Mouse (Mus musculus): ENCODE results near the gene Gm26558. TPM values are rescaled to one million over a fixed set of nuclear protein-coding genes. Genes with fewer than 3 reads are reported as not detected.

The Gm26558 gene
- polyA plus RNA-seq, 1 experiment from 2014 or later: 0.87 TPM

DNA sequence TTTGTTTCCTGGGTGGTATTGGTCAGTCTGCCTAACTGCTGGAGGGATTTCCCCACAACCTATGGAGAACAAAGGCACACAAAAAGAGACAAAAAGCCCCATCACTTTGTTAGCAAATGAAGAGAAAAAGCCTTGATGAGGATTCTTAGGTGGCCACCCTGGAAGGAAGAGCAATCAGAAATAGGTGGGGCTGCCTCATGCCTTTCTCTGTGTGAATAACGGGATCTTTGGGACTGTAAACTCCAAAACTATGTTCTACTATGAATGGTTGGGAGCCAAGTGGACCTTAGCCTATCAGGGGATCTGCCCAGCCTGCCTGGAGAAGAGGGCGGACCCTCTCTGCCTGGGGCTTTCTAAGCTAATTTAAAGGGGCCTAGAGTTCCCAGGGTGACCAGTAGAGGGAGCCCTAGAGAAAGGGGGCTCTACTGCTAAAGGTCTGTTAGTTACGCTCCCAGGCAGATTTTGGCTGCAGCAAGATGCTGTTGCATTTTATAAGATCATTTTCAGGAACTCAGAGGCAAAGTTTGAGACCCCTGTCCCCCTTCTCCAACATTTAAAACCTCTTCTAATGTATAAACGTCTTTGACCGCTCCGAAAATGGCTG lies 42.6 kb downstream of the Gm26558 start:
- Histone ChIP-seq H3K36me3 (ENCODE audit: control insufficient read depth, insufficient read depth) (no peaks in the 10 kb centered on the region), H3K4me2 (ENCODE audit: low read depth, low read length) (no peak overlapping the region), H3K27ac (ENCODE audit: low read length) (no peak overlapping the region), H3K27me3 (ENCODE audit: control insufficient read depth, insufficient read depth, low read depth, low read length) (no peaks in the 10 kb centered on the region), H3K9ac (ENCODE audit: low read depth, low read length) (no peak overlapping the region), H3K4me1 (ENCODE audit: control insufficient read depth, low read depth, low read length) (no peaks in the 10 kb centered on the region), H3K9me3 (replicated peaks; ENCODE audit: control insufficient read depth, low read length) (no peaks in the 10 kb centered on the region), H3K4me3 (ENCODE audit: low read depth, low read length) (no peak overlapping the region)
- no peak for ATAC-seq (ENCODE audit: low read depth)
- WGBS (ENCODE audit: insufficient replicate concordance): 73% methylated on average over 6 of the region's 6 CpGs

DNA sequence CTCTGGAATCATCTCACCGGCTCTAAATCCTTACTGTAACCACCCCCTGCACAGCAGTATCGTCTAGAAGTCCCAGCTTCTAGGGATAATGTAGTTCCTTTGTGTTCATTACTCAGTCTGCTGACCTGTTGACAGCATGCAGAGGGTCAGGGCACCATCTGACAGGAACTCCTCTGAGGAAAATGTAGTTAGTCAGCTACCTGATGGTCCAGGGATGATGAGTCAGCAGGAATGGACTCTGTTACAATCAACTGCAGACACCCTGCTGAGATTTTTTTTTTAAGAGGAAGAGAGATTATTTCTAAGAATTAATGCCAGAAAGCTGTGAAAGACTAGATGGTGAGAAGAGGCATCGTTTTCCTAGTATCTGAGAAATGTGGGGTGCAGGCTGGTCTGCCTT lies 45.3 kb downstream of the Gm26558 start:
- no peak for ATAC-seq (ENCODE audit: low read depth)
- WGBS (ENCODE audit: insufficient replicate concordance): 44% methylated on average over 3 of the region's 3 CpGs

GRCm38 (mm10) chr2:70616076-70616475 lies 45.8 kb downstream of the Gm26558 start:
- WGBS (ENCODE audit: insufficient replicate concordance): 52% methylated on average over 2 of the region's 2 CpGs
- no peaks in the 10 kb centered on the region for H3K27me3 ChIP-seq (ENCODE audit: control insufficient read depth, insufficient read depth, low read depth, low read length)
- H3K4me3 ChIP-seq (ENCODE audit: low read depth, low read length): no peak overlapping the region
- H3K4me1 ChIP-seq (ENCODE audit: control insufficient read depth, low read depth, low read length): no peaks in the 10 kb centered on the region
- H3K9ac ChIP-seq (ENCODE audit: low read depth, low read length): no peak overlapping the region
- H3K27ac ChIP-seq (ENCODE audit: low read length): no peak overlapping the region
- H3K9me3 ChIP-seq (replicated peaks; ENCODE audit: control insufficient read depth, low read length): no peaks in the 10 kb centered on the region
- no peaks in the 10 kb centered on the region for H3K36me3 ChIP-seq (ENCODE audit: control insufficient read depth, insufficient read depth)
- no peak for ATAC-seq (ENCODE audit: low read depth)
- no peak overlapping the region for H3K4me2 ChIP-seq (ENCODE audit: low read depth, low read length)

More for the DNA sequence above, 45.3 kb downstream of the Gm26558 start:
- Histone ChIP-seq H3K4me2 (ENCODE audit: low read depth, low read length) (no peak overlapping the region), H3K9ac (ENCODE audit: low read depth, low read length) (no peak overlapping the region), H3K36me3 (ENCODE audit: control insufficient read depth, insufficient read depth) (no peaks in the 10 kb centered on the region), H3K4me3 (ENCODE audit: low read depth, low read length) (no peak overlapping the region), H3K9me3 (replicated peaks; ENCODE audit: control insufficient read depth, low read length) (no peaks in the 10 kb centered on the region), H3K27me3 (ENCODE audit: control insufficient read depth, insufficient read depth, low read depth, low read length) (no peaks in the 10 kb centered on the region), H3K4me1 (ENCODE audit: control insufficient read depth, low read depth, low read length) (no peaks in the 10 kb centered on the region), H3K27ac (ENCODE audit: low read length) (no peak overlapping the region)

DNA sequence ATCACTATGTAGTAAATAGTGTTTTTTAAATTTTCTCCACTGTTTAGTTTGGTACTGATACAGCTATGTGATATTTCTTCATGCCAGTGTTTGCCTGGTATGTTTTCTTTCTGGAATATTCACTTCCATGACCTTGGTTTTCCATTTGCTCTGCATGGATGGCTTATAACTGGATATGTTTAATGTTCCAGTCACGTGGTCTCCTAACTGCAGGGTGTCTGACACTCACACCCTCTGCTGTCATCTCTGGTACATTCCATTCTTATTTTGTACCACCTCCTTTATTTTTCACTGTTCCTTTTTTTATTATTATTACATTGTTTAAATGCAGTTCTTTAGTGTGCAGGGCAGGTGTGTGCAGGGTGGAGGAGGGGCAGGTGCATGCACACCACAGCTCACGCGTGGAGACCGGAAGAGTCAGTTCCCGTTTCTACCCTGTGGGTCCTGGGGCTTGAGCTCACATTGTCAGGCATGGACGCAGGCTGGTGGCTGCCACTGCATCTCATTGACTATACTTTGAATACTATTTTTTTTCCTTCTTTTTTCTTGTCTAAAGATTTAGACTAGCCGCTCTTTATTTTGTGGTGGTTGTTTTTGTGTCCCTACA lies 47.1 kb downstream of the Gm26558 start:
- Histone ChIP-seq H3K27ac (ENCODE audit: low read length) (no peak overlapping the region), H3K4me2 (ENCODE audit: low read depth, low read length) (no peak overlapping the region), H3K27me3 (ENCODE audit: control insufficient read depth, insufficient read depth, low read depth, low read length) (no peaks in the 10 kb centered on the region), H3K9ac (ENCODE audit: low read depth, low read length) (no peak overlapping the region), H3K4me1 (ENCODE audit: control insufficient read depth, low read depth, low read length) (no peaks in the 10 kb centered on the region), H3K4me3 (ENCODE audit: low read depth, low read length) (no peak overlapping the region), H3K36me3 (ENCODE audit: control insufficient read depth, insufficient read depth) (no peaks in the 10 kb centered on the region), H3K9me3 (replicated peaks; ENCODE audit: control insufficient read depth, low read length) (no peaks in the 10 kb centered on the region)
- 56% methylated on average over 7 of the region's 7 CpGs for WGBS (ENCODE audit: insufficient replicate concordance)
- no peak for ATAC-seq (ENCODE audit: low read depth)

Other genes starting within 250 kb of the Gm26558 start
- gene Sp5, start 187.2 kb downstream of the Gm26558 start, polyA plus RNA-seq (2015; fragmentation: Nextera tagmentation; extraction: Ambion mirVana): 0.04 TPM in 1 of 2 replicates, not detected in the other
- gene Erich2, start 153.3 kb downstream of the Gm26558 start, polyA plus RNA-seq (2015; fragmentation: Nextera tagmentation; extraction: Ambion mirVana): 0.07 TPM in 1 of 2 replicates, not detected in the other
- gene Gad1, start 109.0 kb downstream of the Gm26558 start, polyA plus RNA-seq (2015; fragmentation: Nextera tagmentation; extraction: Ambion mirVana): 0.06 TPM in 1 of 2 replicates, not detected in the other
- gene Gorasp2, start 532 bp downstream of the Gm26558 start, polyA plus RNA-seq (2015; fragmentation: Nextera tagmentation; extraction: Ambion mirVana): 51.8 and 52.0 TPM in 2 replicates
- 16.5 and 17.9 TPM in 2 replicates for gene Tlk1, start 163.6 kb upstream of the Gm26558 start, polyA plus RNA-seq (2015; fragmentation: Nextera tagmentation; extraction: Ambion mirVana)

Data from liver, embryonic 16.5 days (tissue).